Mouse (Mus musculus) megakaryocyte, embryonic 14.5 days (primary cell): ENCODE measurements at regions not wholly inside any gene's neighbourhood (a gene's known extent, or its start where the extent isn't known, plus 50 kb on each side); places are given as distances from the start of the nearest gene placed in this dataset.

Experiments
- FLI1 ChIP-seq: IDR thresholded peaks from 2 replicates; pipeline ENCODE4 v1.6.1; 2012; ENCODE audit warnings: low read length, inconsistent platforms, mixed read lengths
- GATA1 ChIP-seq: IDR thresholded peaks from 3 replicates; pipeline ENCODE4 v1.6.1; 2012; ENCODE audit warnings: mixed read lengths, low read length, inconsistent platforms, borderline replicate concordance

DNA sequence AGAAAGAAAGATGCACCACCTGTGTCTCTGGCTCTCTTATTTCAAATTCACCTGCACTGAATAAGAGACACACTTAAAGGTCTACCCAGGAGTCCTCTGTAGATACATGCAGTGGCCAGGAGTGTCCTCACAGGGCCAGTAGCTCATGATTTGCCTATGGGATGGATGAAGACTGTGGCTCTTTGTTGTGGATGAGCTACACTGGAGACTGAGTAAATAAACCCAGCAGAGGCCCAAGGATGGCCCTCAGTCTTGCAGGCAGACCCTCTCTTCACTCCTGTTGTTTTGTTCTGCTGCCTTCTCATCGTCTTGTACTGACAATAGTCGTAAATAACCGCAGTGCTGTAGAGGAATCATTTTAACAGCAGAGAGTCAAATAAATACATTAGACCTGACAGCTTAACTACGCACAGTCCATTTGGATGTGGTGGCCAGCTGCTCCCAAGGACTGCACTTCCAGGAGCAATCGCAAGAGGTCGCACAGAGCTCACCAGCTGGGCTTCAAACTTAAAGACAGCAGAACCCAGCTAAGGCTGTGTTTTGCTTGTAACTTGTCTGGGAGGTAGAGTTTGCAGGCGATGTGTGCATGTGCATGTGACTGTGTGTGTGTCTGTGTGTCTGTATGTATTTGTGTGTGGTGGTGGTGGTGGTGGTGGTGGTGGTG lies 328.6 kb upstream of the Camk1g start:
- TF ChIP-seq GATA1 (no peak), FLI1 (no peak)
